Mouse (Mus musculus) lung, postnatal 0 days (tissue): ENCODE data around the gene B4gat1.

Experiments
- CTCF ChIP-seq: IDR thresholded peaks from 2 replicates; pipeline ENCODE4 v1.5.1; 2016; ENCODE audit warnings: antibody characterized with exemption, mild to moderate bottlenecking
- EP300 ChIP-seq: IDR thresholded peaks from 2 replicates; pipeline ENCODE4 v1.6.1; 2016; ENCODE audit warnings: antibody characterized with exemption, mild to moderate bottlenecking, control low read depth

DNA sequence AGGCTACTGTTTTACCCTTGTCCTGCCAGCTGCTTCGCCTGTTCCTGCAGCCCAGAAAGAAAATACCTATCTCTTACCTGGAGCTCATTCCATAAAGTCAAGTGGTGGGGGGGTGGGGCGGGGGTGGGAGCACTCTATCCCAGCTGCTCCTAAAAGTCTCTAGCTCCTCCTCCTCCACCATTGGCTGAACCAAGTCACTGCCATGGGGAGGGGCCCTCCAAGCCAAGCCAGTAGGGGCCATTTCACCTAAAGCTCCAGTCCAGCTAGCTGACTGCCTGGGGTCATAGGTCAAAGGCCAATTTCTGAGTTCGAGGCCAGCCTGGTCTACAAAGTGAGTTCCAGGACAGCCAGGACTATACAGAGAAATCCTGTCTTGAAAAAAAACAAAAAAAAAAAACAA lies 5.9 kb upstream of the B4gat1 start:
- TF ChIP-seq CTCF: no peak
- TF ChIP-seq EP300: no peak
